Mouse (Mus musculus): Measurements from ENCODE around the gene Socs3. TPM values are rescaled to one million over a fixed set of nuclear protein-coding genes. Genes with fewer than 3 reads are reported as not detected.

Gene Socs3
- polyA plus RNA-seq, 1 experiment from 2014 or later, result 5.4 TPM

GRCm38 (mm10) chr11:118009865-118010571 is 40.2 kb upstream of the Socs3 start:
- Histone ChIP-seq H3K9ac (no peak overlapping the region), H3K36me3 (ENCODE audit: insufficient read depth) (peaks cover 44% of the 10 kb centered on the region), H3K9me3 (ENCODE audit: low read depth, low read length) (no peaks in the 10 kb centered on the region), H3K4me3 (ENCODE audit: low read depth, low read length) (no peak overlapping the region), H3K27me3 (ENCODE audit: insufficient read depth, low read length) (no peaks in the 10 kb centered on the region), H3K4me1 (ENCODE audit: insufficient read depth) (no peaks in the 10 kb centered on the region), H3K27ac (ENCODE audit: low read depth) (peak overlapping the region; percentile 24; the same call in 1 of the 2 replicates), H3K4me2 (no peak overlapping the region)
- ATAC-seq (ENCODE audit: insufficient read depth) (no peak), DNase-seq (no peak)
- WGBS, result 53% methylated on average over 4 of the region's 4 CpGs
- no peak for TF ChIP-seq CTCF (IDR thresholded peaks at IDR 0.05; ENCODE audit: low read depth)

GRCm38 (mm10) chr11:118008843-118009242 is 39.0 kb upstream of the Socs3 start:
- H3K4me1 ChIP-seq (ENCODE audit: insufficient read depth), result no peaks in the 10 kb centered on the region
- no peak for DNase-seq
- H3K9ac ChIP-seq, result no peak overlapping the region
- no peak for ATAC-seq (ENCODE audit: insufficient read depth)
- H3K9me3 ChIP-seq (ENCODE audit: low read depth, low read length), result no peaks in the 10 kb centered on the region
- H3K4me2 ChIP-seq, result no peak overlapping the region
- TF ChIP-seq CTCF (IDR thresholded peaks at IDR 0.05; ENCODE audit: low read depth), result no peak
- no peaks in the 10 kb centered on the region for H3K27me3 ChIP-seq (ENCODE audit: insufficient read depth, low read length)
- H3K27ac ChIP-seq (ENCODE audit: low read depth), result no peak overlapping the region
- H3K36me3 ChIP-seq (ENCODE audit: insufficient read depth), result peaks cover 48% of the 10 kb centered on the region
- WGBS, result 62% methylated on average over 8 of the region's 8 CpGs
- H3K4me3 ChIP-seq (ENCODE audit: low read depth, low read length), result no peak overlapping the region

- TF ChIP-seq CTCF (IDR thresholded peaks at IDR 0.05; ENCODE audit: low read depth), result no peak
- Histone ChIP-seq H3K9ac (no peak overlapping the region), H3K27ac (ENCODE audit: low read depth) (no peak overlapping the region), H3K36me3 (ENCODE audit: insufficient read depth) (peaks cover 54% of the 10 kb centered on the region), H3K4me1 (ENCODE audit: insufficient read depth) (no peaks in the 10 kb centered on the region), H3K4me3 (ENCODE audit: low read depth, low read length) (no peak overlapping the region), H3K9me3 (ENCODE audit: low read depth, low read length) (no peaks in the 10 kb centered on the region), H3K27me3 (ENCODE audit: insufficient read depth, low read length) (no peaks in the 10 kb centered on the region), H3K4me2 (no peak overlapping the region)
- DNase-seq (no peak), ATAC-seq (ENCODE audit: insufficient read depth) (no peak)
- 64% methylated on average over 5 of the region's 5 CpGs for WGBS
These were observed 38.4 kb upstream of the Socs3 start for GRCm38 (mm10) chr11:118008144-118008805.

- Histone ChIP-seq H3K36me3 (ENCODE audit: insufficient read depth) (peaks cover 59% of the 10 kb centered on the region), H3K9me3 (ENCODE audit: low read depth, low read length) (no peaks in the 10 kb centered on the region), H3K27ac (ENCODE audit: low read depth) (no peak overlapping the region), H3K4me3 (ENCODE audit: low read depth, low read length) (no peak overlapping the region), H3K9ac (no peak overlapping the region), H3K4me1 (ENCODE audit: insufficient read depth) (no peaks in the 10 kb centered on the region), H3K27me3 (ENCODE audit: insufficient read depth, low read length) (no peaks in the 10 kb centered on the region), H3K4me2 (no peak overlapping the region)
- WGBS, result 59% methylated on average over 8 of the region's 8 CpGs
- ATAC-seq (ENCODE audit: insufficient read depth) (peak; percentile 61; the same call in 1 of the 2 replicates), DNase-seq (peak; percentile 16)
- no peak for TF ChIP-seq CTCF (IDR thresholded peaks at IDR 0.05; ENCODE audit: low read depth)
These were observed 37.8 kb upstream of the Socs3 start for GRCm38 (mm10) chr11:118007460-118008143.

DNA sequence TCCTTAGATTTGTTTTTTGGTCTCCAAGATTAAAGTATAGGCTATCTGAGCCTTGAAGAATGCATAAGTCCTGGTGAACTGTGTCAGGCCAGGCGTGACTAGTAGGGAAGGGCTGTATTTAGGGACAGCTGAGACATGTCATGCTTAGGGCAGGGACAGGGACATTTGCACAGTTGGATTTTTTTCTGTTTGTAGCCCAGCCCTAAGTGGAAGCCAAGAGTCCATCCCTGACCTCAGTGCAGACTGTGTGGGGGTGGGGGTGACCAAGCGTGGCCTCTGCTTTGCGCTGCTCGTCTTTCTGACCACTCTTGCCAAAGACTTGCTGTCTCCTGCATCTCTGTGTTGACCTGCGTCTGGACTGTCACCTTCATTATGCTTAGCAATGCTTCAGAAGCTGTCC is 34.4 kb upstream of the Socs3 start:
- Histone ChIP-seq H3K27ac (ENCODE audit: low read depth) (no peak overlapping the region; the same call in 1 of the 2 replicates), H3K4me3 (ENCODE audit: low read depth, low read length) (no peak overlapping the region), H3K9me3 (ENCODE audit: low read depth, low read length) (no peaks in the 10 kb centered on the region), H3K4me1 (ENCODE audit: insufficient read depth) (no peaks in the 10 kb centered on the region), H3K9ac (no peak overlapping the region), H3K4me2 (no peak overlapping the region), H3K36me3 (ENCODE audit: insufficient read depth) (peaks cover 78% of the 10 kb centered on the region), H3K27me3 (ENCODE audit: insufficient read depth, low read length) (no peaks in the 10 kb centered on the region)
- 71% methylated on average over 5 of the region's 5 CpGs for WGBS
- no peak for TF ChIP-seq CTCF (IDR thresholded peaks at IDR 0.05; ENCODE audit: low read depth)
- no peak for ATAC-seq (ENCODE audit: insufficient read depth)
- peak; percentile 19 for DNase-seq

GRCm38 (mm10) chr11:118003718-118004117 is 33.9 kb upstream of the Socs3 start:
- Histone ChIP-seq H3K36me3 (ENCODE audit: insufficient read depth) (peaks cover 78% of the 10 kb centered on the region), H3K9ac (no peak overlapping the region), H3K27ac (ENCODE audit: low read depth) (no peak overlapping the region)

DNA sequence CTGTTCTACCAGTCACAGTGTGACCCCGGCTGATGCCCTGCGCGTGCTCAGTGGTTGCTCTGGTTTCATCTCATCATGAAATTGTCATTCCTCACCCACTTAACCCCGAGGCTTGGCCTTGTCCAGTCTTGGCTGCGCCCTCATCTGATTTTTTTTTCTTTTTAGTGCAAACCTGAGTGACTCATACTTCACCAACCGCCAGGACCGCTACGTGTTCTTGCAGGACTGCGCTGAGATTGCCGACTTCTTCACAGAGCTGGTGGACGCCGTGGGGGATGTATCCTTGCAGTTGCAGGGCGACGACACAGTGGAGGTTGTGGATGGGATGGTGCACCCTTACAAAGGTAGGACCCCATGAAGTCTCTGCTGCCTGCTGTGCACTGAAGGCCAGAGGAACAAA is 33.3 kb upstream of the Socs3 start:
- Histone ChIP-seq H3K4me3 (ENCODE audit: low read depth, low read length) (no peak overlapping the region), H3K9ac (no peak overlapping the region), H3K9me3 (ENCODE audit: low read depth, low read length) (no peaks in the 10 kb centered on the region), H3K4me1 (ENCODE audit: insufficient read depth) (no peaks in the 10 kb centered on the region; the same call in 1 of the 2 replicates), H3K4me2 (no peak overlapping the region), H3K27me3 (ENCODE audit: insufficient read depth, low read length) (no peaks in the 10 kb centered on the region), H3K36me3 (ENCODE audit: insufficient read depth) (peaks cover 82% of the 10 kb centered on the region), H3K27ac (ENCODE audit: low read depth) (no peak overlapping the region)
- no peak for TF ChIP-seq CTCF (IDR thresholded peaks at IDR 0.05; ENCODE audit: low read depth)
- no peak for ATAC-seq (ENCODE audit: insufficient read depth)
- no peak for DNase-seq
- 89% methylated on average over 14 of the region's 14 CpGs for WGBS

More at GRCm38 (mm10) chr11:118003718-118004117, 33.9 kb upstream of the Socs3 start:
- no peak for ATAC-seq (ENCODE audit: insufficient read depth)
- Histone ChIP-seq H3K4me3 (ENCODE audit: low read depth, low read length) (no peak overlapping the region), H3K4me2 (no peak overlapping the region), H3K4me1 (ENCODE audit: insufficient read depth) (no peaks in the 10 kb centered on the region), H3K9me3 (ENCODE audit: low read depth, low read length) (no peaks in the 10 kb centered on the region), H3K27me3 (ENCODE audit: insufficient read depth, low read length) (no peaks in the 10 kb centered on the region)
- peak; percentile 37 for DNase-seq
- WGBS, result 60% methylated on average over 5 of the region's 5 CpGs
- no peak for TF ChIP-seq CTCF (IDR thresholded peaks at IDR 0.05; ENCODE audit: low read depth)
